Mouse (Mus musculus): ENCODE measurements around the gene Ip6k3. TPM values are rescaled to one million over a fixed set of nuclear protein-coding genes. Genes with fewer than 3 reads are reported as not detected.

The Ip6k3 gene
- polyA plus RNA-seq, 1 experiment from 2014 or later: 0.26 TPM

DNA sequence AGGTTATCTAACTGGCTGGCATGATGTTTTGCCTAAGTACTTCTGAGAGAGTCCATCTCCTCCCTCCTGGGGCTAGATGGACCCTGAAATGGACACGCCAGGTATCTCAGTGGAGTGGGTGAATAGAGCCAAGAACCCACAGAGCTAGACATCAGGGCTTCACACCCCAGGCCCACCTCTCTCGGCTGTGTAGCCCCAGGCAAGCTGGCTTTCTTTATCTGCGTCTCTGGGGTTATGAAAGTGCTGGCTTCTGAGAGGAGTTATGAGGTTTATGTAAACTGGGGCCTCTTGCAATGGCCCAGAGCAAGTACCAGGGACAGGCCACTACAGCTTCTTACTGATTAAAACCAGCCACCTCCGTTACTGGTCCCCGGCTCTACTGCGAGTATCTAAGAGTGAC lies 12.7 kb downstream of the Ip6k3 start:
- H3K36me3 ChIP-seq (ENCODE audit: control insufficient read depth, insufficient read depth, low read length): no peaks in the 10 kb centered on the region
- H3K9me3 ChIP-seq (replicated peaks; ENCODE audit: control insufficient read depth, low read length): no peaks in the 10 kb centered on the region
- no peak overlapping the region for H3K4me3 ChIP-seq (ENCODE audit: low read depth, low read length)
- H3K9ac ChIP-seq (ENCODE audit: low read depth, low read length): no peak overlapping the region
- H3K4me1 ChIP-seq (ENCODE audit: control insufficient read depth, insufficient read depth, low read length): peaks cover 19% of the 10 kb centered on the region
- H3K27ac ChIP-seq (ENCODE audit: low read depth, low read length): no peak overlapping the region
- no peak overlapping the region for H3K4me2 ChIP-seq
- no peaks in the 10 kb centered on the region for H3K27me3 ChIP-seq (ENCODE audit: control insufficient read depth, insufficient read depth, low read length)
- no peak for ATAC-seq (replicated peaks; ENCODE audit: insufficient number of reproducible peaks, low FRiP score, low TSS enrichment)
- 77% methylated on average over 6 of the region's 6 CpGs for WGBS (ENCODE audit: insufficient replicate concordance)

DNA sequence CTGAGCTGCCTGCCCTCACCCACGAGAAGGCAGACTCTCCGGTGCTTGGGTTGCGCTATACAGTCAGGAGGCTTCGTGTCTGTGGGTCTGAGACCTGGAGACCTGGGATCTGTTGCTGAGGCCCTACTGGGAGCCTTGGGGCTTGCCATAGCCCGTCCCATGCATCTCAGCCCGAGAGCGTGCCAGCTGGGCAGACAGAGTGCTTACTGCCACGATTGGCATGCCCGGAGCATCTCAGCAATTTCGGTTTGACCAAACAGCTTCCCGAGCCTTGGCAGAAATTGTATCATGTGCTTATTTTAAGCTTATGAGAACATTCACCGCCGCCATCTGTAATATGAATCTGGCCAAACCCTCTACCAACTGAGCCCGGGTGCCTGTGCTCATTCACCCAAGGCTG lies 13.3 kb downstream of the Ip6k3 start:
- Histone ChIP-seq H3K9me3 (replicated peaks; ENCODE audit: control insufficient read depth, low read length) (no peaks in the 10 kb centered on the region), H3K4me1 (ENCODE audit: control insufficient read depth, insufficient read depth, low read length) (peaks cover 19% of the 10 kb centered on the region), H3K9ac (ENCODE audit: low read depth, low read length) (no peak overlapping the region), H3K36me3 (ENCODE audit: control insufficient read depth, insufficient read depth, low read length) (no peaks in the 10 kb centered on the region), H3K27me3 (ENCODE audit: control insufficient read depth, insufficient read depth, low read length) (no peaks in the 10 kb centered on the region), H3K4me2 (no peak overlapping the region), H3K27ac (ENCODE audit: low read depth, low read length) (no peak overlapping the region), H3K4me3 (ENCODE audit: low read depth, low read length) (no peak overlapping the region)
- ATAC-seq (replicated peaks; ENCODE audit: insufficient number of reproducible peaks, low FRiP score, low TSS enrichment): no peak
- WGBS (ENCODE audit: insufficient replicate concordance): 86% methylated on average over 14 of the region's 14 CpGs

GRCm38 (mm10) chr17:27153773-27154193 lies 13.8 kb downstream of the Ip6k3 start:
- Histone ChIP-seq H3K27ac (ENCODE audit: low read depth, low read length) (no peak overlapping the region), H3K36me3 (ENCODE audit: control insufficient read depth, insufficient read depth, low read length) (no peaks in the 10 kb centered on the region), H3K4me2 (no peak overlapping the region), H3K4me3 (ENCODE audit: low read depth, low read length) (no peak overlapping the region), H3K4me1 (ENCODE audit: control insufficient read depth, insufficient read depth, low read length) (peaks cover 18% of the 10 kb centered on the region), H3K27me3 (ENCODE audit: control insufficient read depth, insufficient read depth, low read length) (no peaks in the 10 kb centered on the region), H3K9ac (ENCODE audit: low read depth, low read length) (peak overlapping the region; percentile 39; the same call in 1 of the 2 replicates), H3K9me3 (replicated peaks; ENCODE audit: control insufficient read depth, low read length) (no peaks in the 10 kb centered on the region)
- WGBS (ENCODE audit: insufficient replicate concordance): 64% methylated on average over 9 of the region's 9 CpGs
- ATAC-seq (replicated peaks; ENCODE audit: insufficient number of reproducible peaks, low FRiP score, low TSS enrichment): no peak

DNA sequence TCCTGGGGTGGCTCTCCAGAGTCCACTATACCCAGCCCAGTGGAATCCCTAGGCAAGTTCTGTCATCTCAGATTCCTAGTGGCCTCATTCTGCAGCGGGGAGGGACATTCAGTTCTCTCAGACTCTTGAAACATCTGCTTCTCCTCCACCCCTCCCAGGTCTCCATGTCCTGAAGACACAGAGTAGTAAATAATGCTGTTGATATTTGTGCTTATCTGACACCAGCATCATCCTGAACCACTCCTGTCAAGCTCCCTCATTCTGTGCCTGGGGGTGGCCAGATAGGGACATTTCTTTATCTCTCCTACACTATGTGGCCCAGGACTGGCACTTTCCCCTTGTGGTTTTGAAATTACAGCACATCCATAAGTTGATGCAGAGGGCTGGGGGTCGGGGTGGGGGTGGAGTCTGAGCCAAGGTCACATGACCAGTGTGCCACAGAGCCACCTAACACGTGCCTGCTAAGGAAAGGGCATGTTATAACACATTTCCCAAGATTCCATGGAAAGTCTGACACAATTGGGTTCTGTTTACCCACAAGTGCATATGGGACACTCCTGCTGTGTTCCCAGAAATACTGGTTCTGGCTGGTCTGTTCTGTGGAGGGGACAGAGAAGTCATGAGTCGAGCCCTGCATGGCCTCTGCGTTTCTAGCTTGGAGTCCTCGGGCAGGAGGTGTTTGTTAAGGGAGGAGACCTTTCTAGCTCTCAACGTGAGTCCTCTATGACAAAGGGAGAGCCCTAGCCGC lies 14.4 kb downstream of the Ip6k3 start:
- ATAC-seq (replicated peaks; ENCODE audit: insufficient number of reproducible peaks, low FRiP score, low TSS enrichment): 0 out of 2 replicates have a peak, but pooled peaks have one; percentile 23
- peaks cover 16% of the 10 kb centered on the region for H3K4me1 ChIP-seq (ENCODE audit: control insufficient read depth, insufficient read depth, low read length)
- no peaks in the 10 kb centered on the region for H3K9me3 ChIP-seq (replicated peaks; ENCODE audit: control insufficient read depth, low read length)
- H3K27me3 ChIP-seq (ENCODE audit: control insufficient read depth, insufficient read depth, low read length): 0 out of 2 replicates have a peak, but pooled peaks cover 3% of the 10 kb centered on the region
- H3K9ac ChIP-seq (ENCODE audit: low read depth, low read length): peak overlapping the region; percentile 39; the same call in 1 of the 2 replicates
- H3K36me3 ChIP-seq (ENCODE audit: control insufficient read depth, insufficient read depth, low read length): no peaks in the 10 kb centered on the region
- 54% methylated on average over 8 of the region's 8 CpGs for WGBS (ENCODE audit: insufficient replicate concordance)
- no peak overlapping the region for H3K4me3 ChIP-seq (ENCODE audit: low read depth, low read length)
- no peak overlapping the region for H3K4me2 ChIP-seq
- H3K27ac ChIP-seq (ENCODE audit: low read depth, low read length): no peak overlapping the region

GRCm38 (mm10) chr17:27151411-27151810 lies 16.2 kb downstream of the Ip6k3 start:
- Histone ChIP-seq H3K4me3 (ENCODE audit: low read depth, low read length) (no peak overlapping the region), H3K27ac (ENCODE audit: low read depth, low read length) (no peak overlapping the region), H3K36me3 (ENCODE audit: control insufficient read depth, insufficient read depth, low read length) (no peaks in the 10 kb centered on the region), H3K27me3 (ENCODE audit: control insufficient read depth, insufficient read depth, low read length) (0 out of 2 replicates have a peak, but pooled peaks cover 3% of the 10 kb centered on the region), H3K4me1 (ENCODE audit: control insufficient read depth, insufficient read depth, low read length) (peaks cover 16% of the 10 kb centered on the region), H3K9ac (ENCODE audit: low read depth, low read length) (no peak overlapping the region), H3K4me2 (no peak overlapping the region), H3K9me3 (replicated peaks; ENCODE audit: control insufficient read depth, low read length) (no peaks in the 10 kb centered on the region)
- no peak for ATAC-seq (replicated peaks; ENCODE audit: insufficient number of reproducible peaks, low FRiP score, low TSS enrichment)
- 71% methylated on average over 8 of the region's 8 CpGs for WGBS (ENCODE audit: insufficient replicate concordance)

DNA sequence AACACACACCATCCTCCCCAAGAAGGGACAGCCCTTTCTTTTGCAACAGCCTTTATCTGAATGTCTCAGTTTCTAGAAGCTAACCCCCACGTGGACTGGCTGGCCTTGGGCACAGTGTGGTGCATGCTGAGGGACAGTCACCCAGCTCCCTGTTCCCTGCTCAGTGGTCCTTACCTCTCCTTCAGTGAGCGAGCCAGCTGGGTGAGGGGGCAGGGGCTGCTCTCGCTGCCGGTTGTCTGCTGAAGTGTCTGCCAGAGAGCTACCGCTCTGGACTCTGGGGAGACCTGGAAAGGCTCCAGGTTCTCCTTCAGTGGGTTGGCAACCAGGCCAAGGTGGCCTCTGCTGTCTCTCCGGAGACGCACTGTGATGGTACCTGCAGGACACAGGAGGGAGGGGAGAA lies 16.7 kb downstream of the Ip6k3 start:
- WGBS (ENCODE audit: insufficient replicate concordance): 54% methylated on average over 7 of the region's 7 CpGs
- ATAC-seq (replicated peaks; ENCODE audit: insufficient number of reproducible peaks, low FRiP score, low TSS enrichment): no peak
- Histone ChIP-seq H3K4me2 (no peak overlapping the region), H3K27ac (ENCODE audit: low read depth, low read length) (no peak overlapping the region), H3K9ac (ENCODE audit: low read depth, low read length) (no peak overlapping the region), H3K27me3 (ENCODE audit: control insufficient read depth, insufficient read depth, low read length) (0 out of 2 replicates have a peak, but pooled peaks cover 3% of the 10 kb centered on the region), H3K4me1 (ENCODE audit: control insufficient read depth, insufficient read depth, low read length) (peaks cover 16% of the 10 kb centered on the region), H3K9me3 (replicated peaks; ENCODE audit: control insufficient read depth, low read length) (no peaks in the 10 kb centered on the region), H3K36me3 (ENCODE audit: control insufficient read depth, insufficient read depth, low read length) (no peaks in the 10 kb centered on the region), H3K4me3 (ENCODE audit: low read depth, low read length) (no peak overlapping the region)

DNA sequence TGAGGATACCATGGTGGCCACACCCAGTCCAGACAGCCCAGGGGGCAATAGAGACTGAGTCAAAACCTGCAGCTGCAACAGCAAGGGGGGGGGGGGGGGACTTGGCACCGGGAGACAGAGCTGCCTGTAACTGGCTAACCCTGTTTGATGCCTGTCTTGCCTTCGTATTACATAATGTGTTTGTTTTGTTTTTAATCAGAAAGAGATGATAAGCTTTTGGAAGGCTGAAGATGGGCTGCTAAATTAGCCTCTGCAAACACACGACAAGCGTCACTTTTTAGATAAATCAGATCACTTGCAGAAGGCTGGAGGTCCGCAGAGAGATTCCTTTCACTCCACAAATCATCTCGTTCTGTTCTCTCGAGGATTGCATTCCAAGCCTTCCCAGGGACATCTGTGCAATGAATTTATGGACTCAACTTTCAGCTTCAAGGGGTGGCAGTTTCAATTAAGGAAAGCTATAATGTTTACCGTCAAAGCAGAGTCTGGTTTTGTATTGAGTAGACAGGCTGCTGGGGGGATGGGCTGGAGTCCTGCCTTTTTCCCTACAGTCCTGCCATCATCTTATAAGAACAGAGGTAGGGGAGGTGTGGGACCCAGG lies 21.2 kb downstream of the Ip6k3 start:
- Histone ChIP-seq H3K4me1 (ENCODE audit: control insufficient read depth, insufficient read depth, low read length) (peaks cover 3% of the 10 kb centered on the region; the same call in 1 of the 2 replicates), H3K27ac (ENCODE audit: low read depth, low read length) (no peak overlapping the region), H3K4me2 (no peak overlapping the region), H3K4me3 (ENCODE audit: low read depth, low read length) (no peak overlapping the region), H3K9me3 (replicated peaks; ENCODE audit: control insufficient read depth, low read length) (no peaks in the 10 kb centered on the region), H3K36me3 (ENCODE audit: control insufficient read depth, insufficient read depth, low read length) (no peaks in the 10 kb centered on the region), H3K9ac (ENCODE audit: low read depth, low read length) (no peak overlapping the region), H3K27me3 (ENCODE audit: control insufficient read depth, insufficient read depth, low read length) (0 out of 2 replicates have a peak, but pooled peaks cover 6% of the 10 kb centered on the region)
- WGBS (ENCODE audit: insufficient replicate concordance): 11% methylated on average over 8 of the region's 8 CpGs
- no peak for ATAC-seq (replicated peaks; ENCODE audit: insufficient number of reproducible peaks, low FRiP score, low TSS enrichment)

- Histone ChIP-seq H3K9me3 (replicated peaks; ENCODE audit: control insufficient read depth, low read length) (no peaks in the 10 kb centered on the region), H3K4me2 (no peak overlapping the region), H3K4me1 (ENCODE audit: control insufficient read depth, insufficient read depth, low read length) (peaks cover 3% of the 10 kb centered on the region; the same call in 1 of the 2 replicates), H3K4me3 (ENCODE audit: low read depth, low read length) (no peak overlapping the region), H3K36me3 (ENCODE audit: control insufficient read depth, insufficient read depth, low read length) (no peaks in the 10 kb centered on the region), H3K27me3 (ENCODE audit: control insufficient read depth, insufficient read depth, low read length) (0 out of 2 replicates have a peak, but pooled peaks cover 6% of the 10 kb centered on the region), H3K27ac (ENCODE audit: low read depth, low read length) (no peak overlapping the region), H3K9ac (ENCODE audit: low read depth, low read length) (no peak overlapping the region)
- ATAC-seq (replicated peaks; ENCODE audit: insufficient number of reproducible peaks, low FRiP score, low TSS enrichment): no peak
- WGBS (ENCODE audit: insufficient replicate concordance): 78% methylated on average over 4 of the region's 4 CpGs
Measured at GRCm38 (mm10) chr17:27144152-27144551, 23.4 kb downstream of the Ip6k3 start.

Data from heart, embryonic 11.5 days (tissue).